Mouse (Mus musculus) embryonic facial prominence, embryonic 10.5 days (tissue): Measurements from ENCODE around the gene Arpc1b. TPM values are rescaled to one million over a fixed set of nuclear protein-coding genes. Genes with fewer than 3 reads are reported as not detected.
"Not testable (repeated sequence)": the region's sequence is repeated elsewhere in the genome, so short reads cannot be mapped to it uniquely, and the experiment has no call there.

Experiments used
- DNase-seq: peaks from one replicate; pipeline ENCODE4 v3.0.0-alpha.2; 2017; ENCODE audit warnings: low spot score
- H3K27ac ChIP-seq: fragments of 300-500 bp; sonication (generic); replicated peaks from 2 replicates; pipeline ENCODE4 v1.5.1; 2016; ENCODE audit warnings: mild to moderate bottlenecking
- H3K27me3 ChIP-seq: fragments of 300-500 bp; sonication (generic); replicated peaks from 2 replicates; pipeline ENCODE4 v1.6.1; 2016; ENCODE audit warnings: low read depth, mild to moderate bottlenecking; ENCODE audit not compliant: poor library complexity, severe bottlenecking
- H3K36me3 ChIP-seq: fragments of 300-500 bp; sonication (generic); replicated peaks from 2 replicates; pipeline ENCODE4 v1.6.1; 2016; ENCODE audit warnings: mild to moderate bottlenecking, moderate library complexity
- H3K4me1 ChIP-seq: fragments of 300-500 bp; sonication (generic); 2 replicates; pipeline ENCODE4 v1.6.1; 2016
- H3K4me3 ChIP-seq: fragments of 300-500 bp; sonication (generic); 2 replicates; pipeline ENCODE4 v1.5.1; 2016; ENCODE audit warnings: mild to moderate bottlenecking, moderate library complexity
- H3K9me3 ChIP-seq: fragments of 300-500 bp; sonication (generic); 2 replicates; pipeline ENCODE4 v1.6.1; 2016; ENCODE audit warnings: mild to moderate bottlenecking
- WGBS: fragments of 180-500 bp; shearing (Covaris S2); methylation state at CpG from one replicate; pipeline ENCODE4 v1.1.7; 2016; 5-methylcytosine and 5-hydroxymethylcytosine counted together
- polyA plus RNA-seq: library from polyadenylated mRNA; unstranded; fragments of >200 nt; fragmentation: Nextera tagmentation; extraction: Ambion mirVana; gene quantifications from 2 replicates; pipeline ENCODE4 v1.2.1, GENCODE M21; 2016

The Arpc1b gene
- polyA plus RNA-seq, 1 experiment from 2014 or later = 97.9 TPM

GRCm38 (mm10) chr5:145116916-145117315 lies 2.9 kb downstream of the Arpc1b start:
- Histone ChIP-seq H3K27ac (no peak overlapping the region), H3K27me3 (peaks cover 35% of the 10 kb centered on the region), H3K36me3 (peaks cover 7% of the 10 kb centered on the region; the same call in 1 of the 2 replicates), H3K4me3 (peak overlapping the region; percentile 2; the same call in 1 of the 2 replicates), H3K9me3 (0 out of 2 replicates have a peak, but pooled peaks cover 4% of the 10 kb centered on the region), H3K4me1 (peaks cover 24% of the 10 kb centered on the region)
- 46% methylated on average over 10 of the region's 10 CpGs for WGBS
- peak; percentile 65 for DNase-seq

- H3K9me3 ChIP-seq = 0 out of 2 replicates have a peak, but pooled peaks cover 4% of the 10 kb centered on the region
- peaks cover 24% of the 10 kb centered on the region for H3K4me1 ChIP-seq
- H3K4me3 ChIP-seq = no peak overlapping the region
- peaks cover 30% of the 10 kb centered on the region for H3K27me3 ChIP-seq
- WGBS = 63% methylated on average over 6 of the region's 6 CpGs
- H3K27ac ChIP-seq = no peak overlapping the region
- peaks cover 17% of the 10 kb centered on the region for H3K36me3 ChIP-seq
- DNase-seq = no peak
These were observed 4.0 kb downstream of the Arpc1b start for GRCm38 (mm10) chr5:145118005-145118404.

- peaks cover 27% of the 10 kb centered on the region for H3K27me3 ChIP-seq
- peaks cover 22% of the 10 kb centered on the region for H3K36me3 ChIP-seq
- H3K9me3 ChIP-seq = 0 out of 2 replicates have a peak, but pooled peaks cover 4% of the 10 kb centered on the region
- H3K4me3 ChIP-seq = no peak overlapping the region
- no peak overlapping the region for H3K27ac ChIP-seq
- DNase-seq = no peak
- peaks cover 24% of the 10 kb centered on the region for H3K4me1 ChIP-seq
- 88% methylated on average over 5 of the region's 5 CpGs for WGBS
These were observed 4.4 kb downstream of the Arpc1b start for GRCm38 (mm10) chr5:145118461-145118860.

GRCm38 (mm10) chr5:145119385-145119784 lies 5.4 kb downstream of the Arpc1b start:
- Histone ChIP-seq H3K9me3 (0 out of 2 replicates have a peak, but pooled peaks cover 4% of the 10 kb centered on the region), H3K27me3 (peaks cover 18% of the 10 kb centered on the region), H3K4me3 (no peak overlapping the region), H3K36me3 (peaks cover 31% of the 10 kb centered on the region), H3K27ac (no peak overlapping the region), H3K4me1 (peaks cover 15% of the 10 kb centered on the region)
- 85% methylated on average over 2 of the region's 2 CpGs for WGBS
- no peak for DNase-seq

- DNase-seq = no peak
- no peak overlapping the region for H3K4me3 ChIP-seq
- H3K27me3 ChIP-seq = peaks cover 2% of the 10 kb centered on the region
- peaks cover 47% of the 10 kb centered on the region for H3K36me3 ChIP-seq
- 0 out of 2 replicates have a peak, but pooled peaks cover 4% of the 10 kb centered on the region for H3K9me3 ChIP-seq
- peaks cover 10% of the 10 kb centered on the region for H3K4me1 ChIP-seq
- WGBS = 63% methylated on average over 7 of the region's 7 CpGs
- 0 out of 2 replicates have a peak overlapping the region, but pooled peaks have one; percentile 4 for H3K27ac ChIP-seq
These were observed 6.9 kb downstream of the Arpc1b start for GRCm38 (mm10) chr5:145120921-145121320.

GRCm38 (mm10) chr5:145123396-145123795 lies 9.4 kb downstream of the Arpc1b start:
- H3K36me3 ChIP-seq = peaks cover 71% of the 10 kb centered on the region
- WGBS = 95% methylated on average over 19 of the region's 19 CpGs
- DNase-seq = no peak

GRCm38 (mm10) chr5:145126580-145126979 lies 12.6 kb downstream of the Arpc1b start:
- peaks cover 99% of the 10 kb centered on the region for H3K36me3 ChIP-seq
- 95% methylated on average over 9 of the region's 9 CpGs for WGBS
- no peaks in the 10 kb centered on the region for H3K4me1 ChIP-seq
- no peaks in the 10 kb centered on the region for H3K27me3 ChIP-seq
- H3K9me3 ChIP-seq = no peaks in the 10 kb centered on the region
- H3K4me3 ChIP-seq = no peak overlapping the region
- DNase-seq = no peak
- H3K27ac ChIP-seq = no peak overlapping the region

More at GRCm38 (mm10) chr5:145123396-145123795, 9.4 kb downstream of the Arpc1b start:
- H3K4me3 ChIP-seq = no peak overlapping the region
- H3K4me1 ChIP-seq = peaks cover 10% of the 10 kb centered on the region
- no peaks in the 10 kb centered on the region for H3K27me3 ChIP-seq
- H3K27ac ChIP-seq = no peak overlapping the region
- H3K9me3 ChIP-seq = 0 out of 2 replicates have a peak, but pooled peaks cover 4% of the 10 kb centered on the region

- WGBS = 95% methylated on average over 4 of the region's 4 CpGs
- H3K9me3 ChIP-seq = no peaks in the 10 kb centered on the region
- no peaks in the 10 kb centered on the region for H3K4me1 ChIP-seq
- no peak overlapping the region for H3K4me3 ChIP-seq
- H3K27ac ChIP-seq = no peak overlapping the region
- H3K36me3 ChIP-seq = peaks cover 100% of the 10 kb centered on the region
- DNase-seq = no peak
- no peaks in the 10 kb centered on the region for H3K27me3 ChIP-seq
These were observed 15.1 kb downstream of the Arpc1b start for GRCm38 (mm10) chr5:145129124-145129523.

GRCm38 (mm10) chr5:145129773-145130172 lies 15.8 kb downstream of the Arpc1b start:
- not testable (repeated sequence) for H3K4me1 ChIP-seq, H3K9me3 ChIP-seq, H3K27ac ChIP-seq, H3K27me3 ChIP-seq, H3K4me3 ChIP-seq, DNase-seq
- 97% methylated on average over 6 of the region's 6 CpGs for WGBS
- peaks cover 100% of the 10 kb centered on the region for H3K36me3 ChIP-seq

- no peaks in the 10 kb centered on the region for H3K27me3 ChIP-seq
- no peak overlapping the region for H3K27ac ChIP-seq
- DNase-seq = no peak
- peaks cover 100% of the 10 kb centered on the region for H3K36me3 ChIP-seq
- 90% methylated on average over 11 of the region's 11 CpGs for WGBS
- no peaks in the 10 kb centered on the region for H3K9me3 ChIP-seq
- H3K4me3 ChIP-seq = no peak overlapping the region
- H3K4me1 ChIP-seq = no peaks in the 10 kb centered on the region
These were observed 16.2 kb downstream of the Arpc1b start for GRCm38 (mm10) chr5:145130191-145130590.

GRCm38 (mm10) chr5:145130995-145131394 lies 17.0 kb downstream of the Arpc1b start:
- peaks cover 100% of the 10 kb centered on the region for H3K36me3 ChIP-seq
- DNase-seq = no peak
- WGBS = 96% methylated on average over 3 of the region's 3 CpGs

GRCm38 (mm10) chr5:145133275-145133674 lies 19.3 kb downstream of the Arpc1b start:
- WGBS = 92% methylated on average over 6 of the region's 6 CpGs
- not testable (repeated sequence) for H3K27ac ChIP-seq, H3K4me1 ChIP-seq, DNase-seq, H3K9me3 ChIP-seq, H3K27me3 ChIP-seq, H3K4me3 ChIP-seq
- peaks cover 97% of the 10 kb centered on the region for H3K36me3 ChIP-seq

More at GRCm38 (mm10) chr5:145130995-145131394, 17.0 kb downstream of the Arpc1b start:
- Histone ChIP-seq H3K27ac (no peak overlapping the region), H3K4me3 (no peak overlapping the region), H3K4me1 (no peaks in the 10 kb centered on the region), H3K27me3 (no peaks in the 10 kb centered on the region), H3K9me3 (no peaks in the 10 kb centered on the region)

GRCm38 (mm10) chr5:145138836-145139235 lies 24.8 kb downstream of the Arpc1b start:
- Histone ChIP-seq H3K36me3 (peaks cover 68% of the 10 kb centered on the region), H3K27ac (peak overlapping the region; percentile 98), H3K27me3 (no peaks in the 10 kb centered on the region), H3K4me1 (peaks cover 26% of the 10 kb centered on the region), H3K4me3 (peak overlapping the region; percentile 93), H3K9me3 (no peaks in the 10 kb centered on the region)
- WGBS = 25% methylated on average over 6 of the region's 6 CpGs
- no peak for DNase-seq
